Mouse (Mus musculus) fibroblast of lung, adult 2 months (primary cell): ENCODE data around the gene Syt3.
A peak's percentile ranks its signal among the peaks of the same experiment; 100 is the strongest.

ENCODE experiments used
- DNase-seq: peaks from one replicate; pipeline ENCODE4 v3.0.0-alpha.2; 2011; ENCODE audit warnings: low read depth

Gene Syt3

GRCm38 (mm10) chr7:44383980-44384715 is at the start of gene Syt3:
Gene Syt3 (plus strand): TSS chr7:44384102.
- no peak for DNase-seq

DNA sequence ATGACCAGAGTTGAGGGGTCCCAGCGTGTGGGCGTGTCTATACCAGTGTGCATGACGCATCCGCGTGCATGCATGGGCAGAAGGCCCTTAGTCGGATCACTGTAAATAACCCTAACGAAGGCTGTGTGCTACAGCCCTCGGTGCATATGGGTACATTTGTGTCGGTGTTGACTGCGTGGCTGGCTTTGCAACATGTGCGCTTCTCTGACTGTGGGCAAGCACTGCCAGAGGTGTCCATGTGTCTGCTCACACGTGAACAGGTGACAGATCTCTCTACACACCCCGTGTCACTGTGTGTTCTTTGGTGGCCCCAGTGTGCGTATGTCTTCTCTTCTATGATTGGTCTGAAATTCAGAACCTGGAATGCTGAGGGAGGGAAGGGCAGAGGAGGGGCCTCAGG is 49.8 kb upstream of the Syt3 start:
- no peak for DNase-seq

DNA sequence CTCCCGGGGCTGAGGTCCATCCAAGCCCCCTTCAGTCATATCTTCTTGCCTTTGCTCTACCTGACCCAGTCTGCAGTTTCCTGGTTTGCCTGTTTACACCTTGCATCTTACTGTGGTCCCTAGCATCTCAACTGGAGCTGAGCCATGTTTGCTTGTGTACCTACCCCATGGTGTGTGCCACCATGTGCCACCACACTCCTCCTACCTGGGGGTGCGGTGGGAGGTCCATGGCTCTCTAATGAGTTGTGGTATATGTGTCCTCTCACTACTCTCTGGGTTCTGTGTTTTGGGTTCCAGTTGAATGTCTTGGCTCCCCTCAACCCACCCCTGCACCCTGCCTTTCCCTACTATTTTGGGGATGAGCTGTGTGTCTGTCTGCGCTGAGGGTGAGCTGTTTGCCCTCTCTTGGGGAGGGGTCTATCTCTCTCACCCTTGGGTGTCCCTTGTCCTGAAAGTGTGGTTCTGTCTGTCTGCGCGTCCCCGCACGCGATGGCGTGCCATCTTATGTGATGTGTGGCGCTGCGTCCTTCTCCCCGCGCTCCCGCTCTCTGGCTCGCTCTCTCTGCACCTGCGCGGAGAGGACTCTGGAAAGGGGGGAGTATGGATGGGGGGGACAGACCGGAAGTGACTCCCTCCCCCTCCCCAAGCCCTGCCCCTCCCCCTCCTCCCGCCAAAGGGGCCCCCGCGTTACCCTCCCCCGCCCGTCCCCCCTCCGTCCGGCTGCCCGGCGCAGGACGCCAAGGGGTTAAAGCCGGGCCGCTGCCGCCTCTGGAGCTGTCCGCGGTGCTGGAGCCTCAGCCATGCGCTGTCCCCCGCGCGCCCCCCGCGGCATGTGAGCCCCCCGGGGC is 48.6 kb upstream of the Syt3 start:
- no peak for DNase-seq

- no peak for DNase-seq
These were observed 47.6 kb upstream of the Syt3 start for GRCm38 (mm10) chr7:44336046-44337021.

GRCm38 (mm10) chr7:44337121-44337849 is 46.6 kb upstream of the Syt3 start:
- no peak for DNase-seq

DNA sequence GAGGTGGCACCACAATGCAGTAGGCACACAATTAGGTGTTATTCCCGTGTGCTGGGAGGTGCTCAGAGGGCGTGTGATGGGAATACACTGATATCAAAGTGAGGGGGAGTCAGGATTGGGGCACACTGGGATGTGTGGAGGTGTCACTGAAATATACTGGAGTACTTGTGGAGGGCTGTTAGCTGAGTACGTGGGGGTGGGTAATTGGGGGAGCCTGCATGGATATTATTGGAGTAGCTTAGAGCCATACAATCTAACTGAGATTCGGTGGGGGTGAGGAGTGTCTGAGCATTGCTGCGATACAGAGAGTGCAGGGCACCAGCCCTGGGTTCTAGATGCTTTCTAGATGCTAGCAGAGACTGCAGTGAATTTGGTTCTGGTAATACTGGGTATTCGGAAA is 43.7 kb upstream of the Syt3 start:
- DNase-seq, result no peak

DNA sequence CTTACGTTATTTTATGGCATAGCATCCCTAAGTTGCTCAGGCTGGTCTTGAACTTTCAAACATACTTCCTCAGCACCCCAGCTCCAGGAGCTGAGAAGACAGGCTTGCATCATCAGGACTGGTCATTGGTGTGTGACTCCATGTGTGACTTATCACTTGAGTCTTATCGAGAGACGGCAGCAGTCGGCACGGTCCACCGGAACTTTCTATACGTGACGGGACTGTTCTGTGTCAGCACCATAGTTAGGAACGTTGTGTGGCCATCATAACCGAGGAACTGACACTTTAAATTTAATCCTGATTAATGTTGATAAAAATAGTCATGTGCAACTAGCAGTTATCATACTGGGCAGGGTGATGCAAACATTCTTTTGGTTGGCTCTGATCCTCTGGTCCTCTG is 42.8 kb upstream of the Syt3 start:
- no peak for DNase-seq

GRCm38 (mm10) chr7:44341714-44342113 is 42.2 kb upstream of the Syt3 start:
- no peak for DNase-seq

DNA sequence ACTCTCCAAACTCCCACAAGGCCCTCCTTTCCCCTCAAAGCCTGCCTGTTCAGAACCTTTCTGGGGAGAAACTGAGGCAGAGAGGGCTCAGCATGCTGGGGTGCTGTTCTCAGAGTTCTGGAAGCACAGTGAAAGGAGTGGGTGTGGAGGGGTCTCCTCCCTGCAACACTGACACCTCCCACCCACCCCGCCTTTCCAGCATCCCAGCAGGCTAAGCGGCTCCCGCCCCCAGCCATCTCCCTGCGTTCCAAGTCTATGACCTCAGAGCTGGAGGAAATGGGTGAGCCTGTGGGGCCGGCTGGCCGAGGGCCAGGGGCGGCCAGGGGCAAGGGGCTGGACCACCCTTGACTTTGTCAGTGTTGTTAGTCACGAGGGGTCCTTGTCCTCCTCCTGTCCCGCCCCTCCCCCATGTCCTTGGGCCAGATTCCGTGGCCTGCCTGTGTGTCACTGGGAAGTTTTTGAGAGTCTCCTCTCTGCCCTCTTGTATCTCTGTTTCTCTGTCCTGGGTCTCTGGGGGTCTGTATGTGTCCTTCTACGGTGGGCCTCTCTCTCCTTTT is 40.4 kb upstream of the Syt3 start:
- no peak for DNase-seq

DNA sequence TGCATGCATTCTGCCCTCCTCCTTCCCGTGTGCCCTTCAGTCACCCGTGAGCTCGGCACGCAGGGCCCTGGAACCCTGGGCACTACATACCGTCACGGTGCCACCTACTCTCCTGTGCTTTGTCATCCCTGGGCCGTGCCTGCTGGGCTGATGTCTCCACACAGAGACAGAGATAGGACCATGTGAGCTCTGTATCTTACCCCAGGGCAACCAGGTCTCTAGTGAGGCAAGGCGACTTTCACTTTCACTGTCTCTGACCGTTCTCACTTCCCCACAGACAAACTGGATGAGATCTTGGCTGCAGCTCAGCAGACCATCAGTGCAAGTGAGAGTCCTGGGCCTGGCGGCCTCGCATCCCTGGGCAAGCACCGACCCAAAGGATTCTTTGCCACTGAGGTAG is 39.3 kb upstream of the Syt3 start:
- DNase-seq, result no peak

- no peak for DNase-seq
These were observed 34.9 kb upstream of the Syt3 start for GRCm38 (mm10) chr7:44349043-44349442.

DNA sequence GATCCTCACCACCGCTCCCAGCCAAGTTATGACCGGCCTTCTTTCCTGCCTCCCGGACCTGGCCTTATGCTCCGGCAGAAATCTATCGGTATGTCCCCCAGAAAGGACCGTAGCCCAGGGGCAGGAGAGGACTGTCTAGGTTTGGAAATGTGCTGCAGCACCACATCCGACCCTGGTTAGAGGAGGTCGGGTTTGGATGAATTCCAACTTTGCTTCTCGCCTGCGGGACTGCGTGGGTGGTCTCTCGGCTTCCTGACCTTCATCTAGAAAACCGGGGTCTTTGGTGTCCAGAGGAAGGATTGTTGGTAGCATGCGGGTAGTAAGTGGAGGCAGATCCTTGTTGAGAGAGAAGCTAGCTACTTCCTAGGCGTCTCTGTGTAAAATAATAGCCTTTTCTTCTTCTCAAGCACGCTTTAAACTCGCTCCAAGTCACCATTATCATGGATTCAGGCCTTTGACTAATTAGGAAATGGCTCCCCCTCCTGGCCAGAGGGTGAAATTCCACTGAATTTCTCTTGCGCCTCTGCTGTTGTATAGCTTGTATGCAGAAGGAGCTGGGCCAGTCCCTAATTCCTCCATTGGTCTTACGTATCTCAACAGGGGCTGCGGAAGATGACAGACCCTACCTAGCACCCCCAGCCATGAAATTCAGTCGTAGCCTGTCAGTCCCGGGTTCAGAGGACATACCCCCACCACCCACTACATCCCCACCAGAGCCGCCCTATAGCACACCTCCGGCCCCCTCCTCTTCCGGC is 32.8 kb upstream of the Syt3 start:
- peak; percentile 40 for DNase-seq

- DNase-seq, result no peak
These were observed 31.8 kb upstream of the Syt3 start for GRCm38 (mm10) chr7:44351881-44352749.

- no peak for DNase-seq
These were observed 30.9 kb upstream of the Syt3 start for GRCm38 (mm10) chr7:44352750-44353600.

DNA sequence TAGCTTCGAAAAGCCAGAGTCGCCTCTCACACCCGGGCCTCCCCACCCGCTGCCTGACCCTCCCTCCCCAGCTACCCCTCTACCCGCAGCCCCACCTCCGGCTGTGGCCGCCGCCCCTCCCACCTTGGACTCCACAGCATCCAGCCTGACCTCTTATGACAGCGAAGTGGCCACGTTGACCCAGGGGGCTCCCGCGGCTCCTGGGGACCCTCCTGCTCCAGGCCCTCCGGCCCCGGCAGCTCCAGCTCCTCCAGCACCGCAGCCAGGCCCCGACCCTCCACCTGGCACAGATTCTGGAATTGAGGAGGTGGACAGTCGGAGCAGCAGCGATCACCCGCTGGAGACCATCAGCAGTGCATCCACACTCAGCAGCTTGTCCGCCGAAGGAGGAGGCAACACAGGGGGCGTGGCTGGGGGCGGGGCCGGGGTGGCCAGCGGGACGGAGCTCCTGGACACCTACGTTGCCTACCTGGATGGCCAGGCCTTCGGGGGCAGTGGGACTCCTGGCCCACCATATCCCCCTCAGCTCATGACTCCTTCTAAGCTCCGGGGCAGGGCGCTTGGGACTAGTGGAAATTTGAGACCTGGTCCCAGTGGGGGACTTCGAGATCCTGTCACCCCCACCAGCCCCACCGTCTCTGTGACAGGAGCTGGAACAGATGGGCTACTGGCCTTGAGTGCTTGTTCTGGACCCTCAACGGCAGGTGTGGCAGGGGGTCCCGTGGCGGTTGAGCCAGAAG is 30.1 kb upstream of the Syt3 start:
- no peak for DNase-seq

GRCm38 (mm10) chr7:44355411-44355810 is 28.5 kb upstream of the Syt3 start:
- no peak for DNase-seq

DNA sequence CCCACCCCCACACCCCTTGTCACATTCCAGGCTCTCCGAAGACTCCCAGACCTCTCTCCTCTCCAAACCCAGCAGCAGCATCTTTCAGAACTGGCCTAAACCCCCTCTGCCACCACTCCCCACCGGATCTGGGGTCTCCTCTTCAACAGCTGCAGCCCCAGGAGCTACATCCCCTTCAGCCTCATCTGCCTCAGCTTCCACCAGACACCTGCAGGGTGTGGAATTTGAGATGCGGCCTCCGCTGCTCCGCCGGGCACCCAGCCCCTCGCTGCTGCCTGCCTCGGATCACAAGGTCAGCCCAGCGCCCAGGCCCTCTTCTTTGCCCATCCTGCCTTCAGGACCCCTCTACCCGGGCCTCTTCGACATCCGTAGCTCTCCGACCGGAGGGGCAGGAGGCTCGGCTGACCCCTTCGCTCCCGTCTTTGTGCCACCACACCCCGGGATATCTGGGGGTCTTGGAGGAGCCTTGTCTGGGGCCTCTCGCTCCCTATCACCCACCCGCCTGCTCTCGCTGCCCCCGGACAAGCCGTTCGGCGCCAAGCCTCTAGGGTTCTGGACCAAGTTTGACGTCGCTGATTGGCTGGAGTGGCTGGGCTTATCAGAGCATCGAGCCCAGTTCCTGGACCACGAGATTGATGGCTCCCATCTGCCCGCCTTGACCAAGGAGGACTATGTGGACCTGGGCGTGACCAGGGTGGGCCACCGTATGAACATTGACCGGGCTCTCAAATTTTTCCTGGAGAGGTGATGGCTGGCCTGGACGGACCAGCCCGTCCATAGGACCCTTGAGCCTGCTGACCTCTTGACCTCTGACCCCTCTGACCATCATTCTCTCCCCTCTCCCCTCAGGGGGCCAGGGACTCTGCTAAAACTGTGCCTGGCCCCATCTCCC is 27.1 kb upstream of the Syt3 start:
- no peak for DNase-seq
